Mouse (Mus musculus) heart, postnatal 0 days (tissue): ENCODE measurements at regions not wholly inside any gene's neighbourhood (a gene's known extent, or its start where the extent isn't known, plus 50 kb on each side); places are given as distances from the start of the nearest gene placed in this dataset.

ENCODE experiments used
- ATAC-seq: fragments of 200-750 bp; cut with Nextera tagmentation; 2 replicates; pipeline ENCODE4 v1.8.0; 2017; ENCODE audit warnings: low read depth, moderate number of reproducible peaks, moderate library complexity; ENCODE audit not compliant: insufficient read depth
- DNase-seq: peaks from one replicate; pipeline ENCODE4 v3.0.0-alpha.2; 2016; ENCODE audit warnings: low spot score
- H3K27ac ChIP-seq: fragments of 300-500 bp; sonication (generic); 2 replicates; pipeline ENCODE4 v1.5.1; 2014; ENCODE audit warnings: low read depth, mild to moderate bottlenecking
- H3K27me3 ChIP-seq: fragments of 300-500 bp; sonication (generic); 2 replicates; pipeline ENCODE4 v1.6.1; 2014; ENCODE audit warnings: low read length, mixed read lengths; ENCODE audit not compliant: control insufficient read depth, insufficient read depth
- H3K36me3 ChIP-seq: fragments of 300-500 bp; sonication (generic); replicated peaks from 2 replicates; pipeline ENCODE4 v1.6.1; 2014; ENCODE audit warnings: low read length, mixed read lengths; ENCODE audit not compliant: control insufficient read depth, insufficient read depth
- H3K4me1 ChIP-seq: fragments of 300-500 bp; sonication (generic); 2 replicates; pipeline ENCODE4 v1.6.1; 2014; ENCODE audit warnings: antibody characterized with exemption; ENCODE audit not compliant: control insufficient read depth, insufficient read depth
- H3K4me2 ChIP-seq: fragments of 300-500 bp; sonication (generic); 2 replicates; pipeline ENCODE4 v1.6.1; 2014; ENCODE audit warnings: low read depth, mild to moderate bottlenecking, low read length, moderate library complexity
- H3K4me3 ChIP-seq: fragments of 300-500 bp; sonication (generic); 2 replicates; pipeline ENCODE4 v1.5.1; 2014; ENCODE audit warnings: low read depth, low read length
- H3K9ac ChIP-seq: fragments of 300-500 bp; sonication (generic); replicated peaks from 2 replicates; pipeline ENCODE4 v1.6.1; 2014; ENCODE audit warnings: low read depth, low read length, mixed read lengths
- H3K9me3 ChIP-seq: fragments of 300-500 bp; sonication (generic); replicated peaks from 2 replicates; pipeline ENCODE4 v1.6.1; 2016; ENCODE audit warnings: low read length; ENCODE audit not compliant: control insufficient read depth
- CTCF ChIP-seq: IDR thresholded peaks from 2 replicates; pipeline ENCODE4 v1.5.1; 2016; ENCODE audit warnings: antibody characterized with exemption, control low read depth, low read depth
- EP300 ChIP-seq: IDR thresholded peaks from 2 replicates; pipeline ENCODE4 v1.6.1; 2016; ENCODE audit warnings: antibody characterized with exemption, low read depth
- WGBS: fragments of 180-500 bp; shearing (Covaris S2); extraction: QIAGEN DNeasy Blood & Tissue Kit; methylation state at CpG from one replicate; pipeline ENCODE4 v1.1.7; 2014; 5-methylcytosine and 5-hydroxymethylcytosine counted together

- Histone ChIP-seq H3K4me1 (0 out of 2 replicates have a peak, but pooled peaks cover 4% of the 10 kb centered on the region), H3K4me2 (no peak overlapping the region), H3K4me3 (no peak overlapping the region), H3K9me3 (no peaks in the 10 kb centered on the region), H3K36me3 (no peaks in the 10 kb centered on the region), H3K27me3 (no peaks in the 10 kb centered on the region), H3K27ac (no peak overlapping the region), H3K9ac (no peak overlapping the region)
- ATAC-seq (no peak), DNase-seq (no peak)
- WGBS = 84% methylated on average over 8 of the region's 8 CpGs
- no peak for TF ChIP-seq EP300
- TF ChIP-seq CTCF = no peak
Measured at GRCm38 (mm10) chr12:109836521-109836920, 236.4 kb upstream of the Rtl1 start.

GRCm38 (mm10) chr12:109839126-109839587 lies 239.0 kb upstream of the Rtl1 start:
- Histone ChIP-seq H3K4me2 (no peak overlapping the region), H3K27me3 (no peaks in the 10 kb centered on the region), H3K27ac (no peak overlapping the region), H3K4me1 (peaks cover 16% of the 10 kb centered on the region), H3K36me3 (no peaks in the 10 kb centered on the region), H3K9me3 (no peaks in the 10 kb centered on the region), H3K9ac (no peak overlapping the region), H3K4me3 (no peak overlapping the region)
- DNase-seq (no peak), ATAC-seq (peak; percentile 25; the same call in 1 of the 2 replicates)
- no peak for TF ChIP-seq CTCF
- TF ChIP-seq EP300 = no peak
- WGBS = 27% methylated on average over 9 of the region's 9 CpGs

GRCm38 (mm10) chr12:109839946-109840524 lies 239.9 kb upstream of the Rtl1 start:
- peaks cover 18% of the 10 kb centered on the region for H3K4me1 ChIP-seq
- ATAC-seq = no peak

GRCm38 (mm10) chr12:109844723-109845601 lies 244.8 kb upstream of the Rtl1 start:
- Histone ChIP-seq H3K4me2 (no peak overlapping the region), H3K9me3 (no peaks in the 10 kb centered on the region), H3K27ac (no peak overlapping the region), H3K27me3 (no peaks in the 10 kb centered on the region), H3K36me3 (no peaks in the 10 kb centered on the region), H3K9ac (no peak overlapping the region), H3K4me3 (no peak overlapping the region), H3K4me1 (peaks cover 15% of the 10 kb centered on the region)
- ATAC-seq (no peak), DNase-seq (no peak)
- TF ChIP-seq EP300 (no peak), CTCF (no peak)
- WGBS = 68% methylated on average over 8 of the region's 8 CpGs

More at GRCm38 (mm10) chr12:109839946-109840524, 239.9 kb upstream of the Rtl1 start:
- no peak overlapping the region for H3K4me3 ChIP-seq
- H3K4me2 ChIP-seq = no peak overlapping the region
- no peak overlapping the region for H3K27ac ChIP-seq
- no peak for DNase-seq
- no peaks in the 10 kb centered on the region for H3K36me3 ChIP-seq
- H3K9me3 ChIP-seq = no peaks in the 10 kb centered on the region
- WGBS = 38% methylated on average over 14 of the region's 14 CpGs
- H3K9ac ChIP-seq = no peak overlapping the region
- TF ChIP-seq EP300 = no peak
- TF ChIP-seq CTCF = no peak
- H3K27me3 ChIP-seq = no peaks in the 10 kb centered on the region

GRCm38 (mm10) chr12:109845602-109845906 lies 245.4 kb upstream of the Rtl1 start:
- no peaks in the 10 kb centered on the region for H3K9me3 ChIP-seq
- H3K36me3 ChIP-seq = no peaks in the 10 kb centered on the region
- H3K27me3 ChIP-seq = no peaks in the 10 kb centered on the region
- ATAC-seq (no peak), DNase-seq (peak; percentile 6)
- no peak overlapping the region for H3K9ac ChIP-seq
- 39% methylated on average over 5 of the region's 5 CpGs for WGBS
- no peak overlapping the region for H3K27ac ChIP-seq
- TF ChIP-seq EP300 (no peak), CTCF (no peak)
- no peak overlapping the region for H3K4me2 ChIP-seq
- H3K4me1 ChIP-seq = peaks cover 15% of the 10 kb centered on the region
- no peak overlapping the region for H3K4me3 ChIP-seq
